19 mouse cellular contexts compared by ENCODE assay signal in genomic region chr13:35755002-35755401, GRCm38 (mm10).
A peak's percentile ranks its signal among the peaks of the same experiment; 100 is the strongest.
DNase-seq lines count a peak whose midpoint lies in the region; ATAC-seq and TF ChIP-seq lines count a peak whose summit lies in the region.
"Had no signal": no experiment of that assay in that cellular context is flagged by ENCODE, and none has a peak within 500 bp of the region (broad histone marks: within the 10 kb centered on the region; RNA-seq: fewer than 3 reads in every experiment).

No protein-coding gene starts in this region.

- TF ChIP-seq CTCF in MEL (IDR thresholded peaks at IDR 0.05 in 2 of 3, conservative IDR thresholded peaks at IDR 0.05 in 1 of 3; ENCODE audit: control insufficient read depth in 1 of 3, insufficient read depth in 1 of 3, low read depth in 2 of 3, low read length in 3 of 3, poor library complexity in 1 of 3, severe bottlenecking in 1 of 3): no peak
- TF ChIP-seq CTCF in liver, embryonic 14.5 days (IDR thresholded peaks at IDR 0.05; ENCODE audit: low read depth): no peak

- H3K9me3 ChIP-seq in kidney, embryonic 15.5 days (replicated peaks): no peaks in the 10 kb centered on the region
- H3K9me3 ChIP-seq in MEL (replicated peaks; ENCODE audit: insufficient read depth, low read length): no peaks in the 10 kb centered on the region
- H3K9me3 ChIP-seq in liver, embryonic 14.5 days (ENCODE audit: control insufficient read depth, low read length): no peaks in the 10 kb centered on the region
- 0 out of 2 replicates have a peak, but pooled peaks cover 5% of the 10 kb centered on the region for H3K9me3 ChIP-seq in forebrain, embryonic 13.5 days (replicated peaks)
- 0 out of 2 replicates have a peak, but pooled peaks cover 3% of the 10 kb centered on the region for H3K9me3 ChIP-seq in embryonic facial prominence, embryonic 10.5 days
- H3K9me3 ChIP-seq: embryonic facial prominence, embryonic 15.5 days; forebrain, embryonic 15.5 days; heart, embryonic 13.5 days; hindbrain, embryonic 15.5 days had no signal

- no peak overlapping the region for H3K9ac ChIP-seq in kidney, embryonic 15.5 days
- peak overlapping the region; percentile 58 for H3K9ac ChIP-seq in MEL (ENCODE audit: control insufficient read depth, low read depth, low read length, poor library complexity, severe bottlenecking)
- no peak overlapping the region for H3K9ac ChIP-seq in liver, embryonic 14.5 days (replicated peaks)
- no peak overlapping the region for H3K9ac ChIP-seq in forebrain, embryonic 13.5 days
- H3K9ac ChIP-seq: embryonic facial prominence, embryonic 15.5 days; forebrain, embryonic 15.5 days; hindbrain, embryonic 15.5 days had no signal

- 0 out of 2 replicates have a peak overlapping the region, but pooled peaks have one; percentile 6 for H3K27ac ChIP-seq in kidney, embryonic 15.5 days
- peak overlapping the region; percentile 99 for H3K27ac ChIP-seq in MEL (ENCODE audit: control insufficient read depth, low read depth, low read length)
- H3K27ac ChIP-seq in liver, embryonic 14.5 days: peak overlapping the region; percentile 53
- H3K27ac ChIP-seq in forebrain, embryonic 13.5 days: no peak overlapping the region
- H3K27ac ChIP-seq in embryonic facial prominence, embryonic 10.5 days (replicated peaks): no peak overlapping the region
- H3K27ac ChIP-seq: embryonic facial prominence, embryonic 15.5 days; forebrain, embryonic 10.5 days; forebrain, embryonic 15.5 days; heart, adult 2 months; heart, embryonic 13.5 days; hindbrain, embryonic 15.5 days had no signal

- H3ac ChIP-seq in myocyte (ENCODE audit: control insufficient read depth, insufficient read length): no peak overlapping the region

- TF ChIP-seq EP300 in MEL (IDR thresholded peaks at IDR 0.05; ENCODE audit: low read depth in 1 of 2, low read length in 2 of 2): peak; percentile 12 to 71; a peak in 3 of 4 replicates
- TF ChIP-seq EP300 in liver, embryonic 14.5 days (IDR thresholded peaks at IDR 0.05; ENCODE audit: low read depth): no peak

- H3K4me3 ChIP-seq in kidney, embryonic 15.5 days (replicated peaks): no peak overlapping the region
- H3K4me3 ChIP-seq in MEL (ENCODE audit: control insufficient read depth in 1 of 2, insufficient read depth in 1 of 2, low read depth in 2 of 2, low read length in 2 of 2) (peak overlapping the region; percentile 26 to 44), myocyte (no peak overlapping the region)
- H3K4me3 ChIP-seq in liver, embryonic 14.5 days (ENCODE audit: insufficient read depth in 1 of 2, low read depth in 2 of 2, low read length in 2 of 2): no peak overlapping the region
- no peak overlapping the region for H3K4me3 ChIP-seq in forebrain, embryonic 13.5 days
- no peak overlapping the region for H3K4me3 ChIP-seq in embryonic facial prominence, embryonic 10.5 days
- H3K4me3 ChIP-seq: embryonic facial prominence, embryonic 15.5 days; forebrain, embryonic 10.5 days; forebrain, embryonic 15.5 days; heart, adult 2 months; heart, embryonic 13.5 days; hindbrain, embryonic 15.5 days had no signal

- no peaks in the 10 kb centered on the region for H3K36me3 ChIP-seq in kidney, embryonic 15.5 days
- peaks cover 2 to 81% of the 10 kb centered on the region in 2 experiments; a peak in 2 of 4 replicates for H3K36me3 ChIP-seq in MEL (ENCODE audit: control insufficient read depth in 1 of 2, insufficient read depth in 2 of 2, low read length in 2 of 2)
- H3K36me3 ChIP-seq in liver, embryonic 14.5 days (replicated peaks; ENCODE audit: control insufficient read depth, insufficient read depth, low read depth): no peaks in the 10 kb centered on the region; the same call in 1 of the 2 replicates
- no peaks in the 10 kb centered on the region for H3K36me3 ChIP-seq in myocyte (ENCODE audit: control insufficient read depth, insufficient read depth)
- no peaks in the 10 kb centered on the region; the same call in 1 of the 2 replicates for H3K36me3 ChIP-seq in forebrain, embryonic 13.5 days (ENCODE audit: poor library complexity, severe bottlenecking)
- H3K36me3 ChIP-seq in embryonic facial prominence, embryonic 10.5 days (replicated peaks): peaks cover 3% of the 10 kb centered on the region; the same call in 1 of the 2 replicates
- H3K36me3 ChIP-seq: embryonic facial prominence, embryonic 15.5 days; forebrain, embryonic 15.5 days; heart, embryonic 13.5 days; hindbrain, embryonic 15.5 days had no signal

- H3K4me2 ChIP-seq in kidney, embryonic 15.5 days: no peak overlapping the region
- peak overlapping the region; percentile 68 for H3K4me2 ChIP-seq in liver, embryonic 14.5 days (ENCODE audit: low read depth)
- H3K4me2 ChIP-seq in myocyte (ENCODE audit: low read depth): peak overlapping the region; percentile 49
- no peak overlapping the region for H3K4me2 ChIP-seq in forebrain, embryonic 13.5 days
- H3K4me2 ChIP-seq: embryonic facial prominence, embryonic 15.5 days; forebrain, embryonic 15.5 days; heart, embryonic 13.5 days; hindbrain, embryonic 15.5 days had no signal

- peaks cover 35% of the 10 kb centered on the region for H3K4me1 ChIP-seq in kidney, embryonic 15.5 days
- H3K4me1 ChIP-seq in MEL (ENCODE audit: control insufficient read depth in 1 of 2, insufficient read depth in 2 of 2, low read length in 2 of 2): peaks cover 47 to 70% of the 10 kb centered on the region in 2 experiments
- H3K4me1 ChIP-seq in liver, embryonic 14.5 days (replicated peaks; ENCODE audit: control insufficient read depth in 2 of 2, insufficient read depth in 2 of 2, low read length in 1 of 2): peaks cover 65 to 71% of the 10 kb centered on the region in 2 experiments
- no peaks in the 10 kb centered on the region for H3K4me1 ChIP-seq in forebrain, embryonic 13.5 days
- peaks cover 14% of the 10 kb centered on the region; the same call in 1 of the 2 replicates for H3K4me1 ChIP-seq in embryonic facial prominence, embryonic 10.5 days
- H3K4me1 ChIP-seq: forebrain, embryonic 15.5 days; hindbrain, embryonic 15.5 days had no signal

- no peaks in the 10 kb centered on the region for H3K27me3 ChIP-seq in kidney, embryonic 15.5 days
- H3K27me3 ChIP-seq in MEL (ENCODE audit: control insufficient read depth in 1 of 2, insufficient read depth in 2 of 2, low read length in 2 of 2): no peaks in the 10 kb centered on the region
- H3K27me3 ChIP-seq in liver, embryonic 14.5 days (ENCODE audit: control insufficient read depth, insufficient read depth, low read length): no peaks in the 10 kb centered on the region
- no peaks in the 10 kb centered on the region for H3K27me3 ChIP-seq in myocyte (ENCODE audit: control insufficient read depth, insufficient read depth, insufficient read length)
- H3K27me3 ChIP-seq in forebrain, embryonic 13.5 days: no peaks in the 10 kb centered on the region
- no peaks in the 10 kb centered on the region for H3K27me3 ChIP-seq in embryonic facial prominence, embryonic 10.5 days (replicated peaks; ENCODE audit: low read depth, poor library complexity, severe bottlenecking)
- H3K27me3 ChIP-seq: CH12.LX; embryonic facial prominence, embryonic 15.5 days; forebrain, embryonic 15.5 days; heart, embryonic 13.5 days; hindbrain, embryonic 15.5 days had no signal

- TF ChIP-seq POLR2A in MEL (IDR thresholded peaks at IDR 0.05; ENCODE audit: control insufficient read depth in 1 of 2, insufficient read depth in 1 of 2, low read depth in 1 of 2, low read length in 2 of 2, poor library complexity in 1 of 2) (no peak), myocyte (IDR thresholded peaks at IDR 0.05; ENCODE audit: insufficient read length, low read depth) (no peak)

- WGBS in kidney, embryonic 15.5 days: 67% methylated on average over 6 of the region's 6 CpGs
- 61% methylated on average over 6 of the region's 6 CpGs for WGBS in liver, embryonic 14.5 days (ENCODE audit: insufficient replicate concordance)
- WGBS in forebrain, embryonic 13.5 days: 93% methylated on average over 6 of the region's 6 CpGs
- WGBS in embryonic facial prominence, embryonic 10.5 days: 95% methylated on average over 6 of the region's 6 CpGs

- no peak for ATAC-seq in kidney, embryonic 15.5 days (replicated peaks; ENCODE audit: low FRiP score)
- ATAC-seq in liver, embryonic 14.5 days (ENCODE audit: insufficient read depth): no peak
- ATAC-seq in forebrain, embryonic 13.5 days: no peak
- ATAC-seq: forebrain, embryonic 15.5 days had no signal

- H3K79me2 ChIP-seq in MEL (ENCODE audit: control insufficient read depth, insufficient read depth, low read length, poor library complexity): peaks cover 76% of the 10 kb centered on the region
- H3K79me2 ChIP-seq in myocyte (ENCODE audit: control insufficient read depth, insufficient read depth): peaks cover 94% of the 10 kb centered on the region

- no peak for TF ChIP-seq RAD21 in MEL (IDR thresholded peaks at IDR 0.05; ENCODE audit: low read depth, low read length)

- DNase-seq in kidney, postnatal 14 days: no peak
- peak; percentile 76 for DNase-seq in MEL (ENCODE audit: low read depth, low spot score)
- DNase-seq in liver, embryonic 14.5 days (ENCODE audit: low read depth in 3 of 3, low spot score in 3 of 3): no peak
- DNase-seq in embryonic facial prominence, embryonic 10.5 days (ENCODE audit: low spot score): no peak
- DNase-seq: adrenal gland, adult 8-10 months; adrenal gland, postnatal 36 days; cerebellum, adult 2 months; cerebellum, postnatal 10 days; heart, adult 2 months; heart, postnatal 36 days had no signal

TF ChIP-seq in MEL, 35 proteins besides CTCF, POLR2A, EP300 and RAD21 (continues in another document):
- TF ChIP-seq HCFC1 (IDR thresholded peaks at IDR 0.05; ENCODE audit: low read depth, low read length) (no peak), NRF1 (IDR thresholded peaks at IDR 0.05; ENCODE audit: insufficient read depth, low read depth, low read length, poor library complexity, severe bottlenecking) (peak; percentile 19; the same call in 1 of the 2 replicates), ZKSCAN1 (IDR thresholded peaks at IDR 0.05; ENCODE audit: low read depth, low read length) (no peak), ZC3H11A (IDR thresholded peaks at IDR 0.05; ENCODE audit: low read depth, low read length) (no peak), POLR2AphosphoS5 (IDR thresholded peaks at IDR 0.05; ENCODE audit: borderline replicate concordance, low read depth, low read length) (no peak), MYB (IDR thresholded peaks at IDR 0.05; ENCODE audit: low read depth, low read length) (0 out of 2 replicates have a peak, but pooled peaks have one; percentile 13)

TF ChIP-seq in myocyte, 11 proteins besides CTCF, POLR2A, EP300 and RAD21:
- TF ChIP-seq MYOD1 (IDR thresholded peaks at IDR 0.05; ENCODE audit: control insufficient read depth in 1 of 3, insufficient read length in 2 of 3, low read depth in 2 of 3) (no peak), CEBPB (IDR thresholded peaks at IDR 0.05; ENCODE audit: insufficient read depth, poor library complexity, severe bottlenecking) (no peak), MYOG (IDR thresholded peaks at IDR 0.05; ENCODE audit: control insufficient read depth in 1 of 3, insufficient read depth in 1 of 3, insufficient read length in 2 of 3, low read depth in 2 of 3) (no peak), TCF3 (IDR thresholded peaks at IDR 0.05; ENCODE audit: insufficient read length, low read depth) (no peak), TCF12 (IDR thresholded peaks at IDR 0.05; ENCODE audit: insufficient read depth, poor library complexity, severe bottlenecking) (no peak), MAX (IDR thresholded peaks at IDR 0.05; ENCODE audit: low read depth) (no peak), E2F4 (IDR thresholded peaks at IDR 0.05; ENCODE audit: insufficient read depth) (no peak)

Comparison
In these comparisons a context has a peak if more than half of its experiments do, and no peak if none do; other contexts are left out.
1. H3K27ac ChIP-seq: peak in kidney, embryonic 15.5 days (single experiment), MEL (single experiment) and liver, embryonic 14.5 days (single experiment); none in forebrain, embryonic 13.5 days (single experiment) and embryonic facial prominence, embryonic 10.5 days (single experiment).
2. H3K4me2 ChIP-seq: peak in liver, embryonic 14.5 days (single experiment) and myocyte (single experiment); none in kidney, embryonic 15.5 days (single experiment) and forebrain, embryonic 13.5 days (single experiment).
3. H3K4me3 ChIP-seq: peak in MEL (2 of 2); none in kidney, embryonic 15.5 days (single experiment), liver, embryonic 14.5 days (0 of 2), myocyte (single experiment), forebrain, embryonic 13.5 days (single experiment) and embryonic facial prominence, embryonic 10.5 days (single experiment).